Mouse (Mus musculus) embryonic facial prominence, embryonic 11.5 days (tissue): ENCODE results near the gene Sarm1. TPM values are rescaled to one million over a fixed set of nuclear protein-coding genes. Genes with fewer than 3 reads are reported as not detected.

ENCODE experiments used
- ATAC-seq: fragments of 200-750 bp; cut with Nextera tagmentation; replicated peaks from 2 replicates; pipeline ENCODE4 v1.8.0; 2017; ENCODE audit warnings: low read depth; ENCODE audit not compliant: insufficient number of reproducible peaks, low FRiP score, low TSS enrichment
- DNase-seq: peaks from one replicate; pipeline ENCODE4 v3.0.0-alpha.2; 2015; ENCODE audit warnings: low spot score
- H3K27ac ChIP-seq: fragments of 300-500 bp; sonication (generic); replicated peaks from 2 replicates; pipeline ENCODE4 v1.5.1; 2014; ENCODE audit warnings: mild to moderate bottlenecking, low read depth, low read length, control low read depth
- H3K27me3 ChIP-seq: fragments of 300-500 bp; sonication (generic); 2 replicates; pipeline ENCODE4 v1.6.1; 2014; ENCODE audit warnings: mild to moderate bottlenecking, low read length, moderate library complexity, mixed read lengths; ENCODE audit not compliant: control insufficient read depth, insufficient read depth
- H3K36me3 ChIP-seq: fragments of 300-500 bp; sonication (generic); replicated peaks from 2 replicates; pipeline ENCODE4 v1.6.1; 2014; ENCODE audit warnings: low read depth, mild to moderate bottlenecking, low read length, moderate library complexity, mixed read lengths; ENCODE audit not compliant: control insufficient read depth, insufficient read depth
- H3K4me1 ChIP-seq: fragments of 300-500 bp; sonication (generic); 2 replicates; pipeline ENCODE4 v1.6.1; 2014; ENCODE audit warnings: low read length, mixed read lengths; ENCODE audit not compliant: control insufficient read depth, insufficient read depth
- H3K4me2 ChIP-seq: fragments of 300-500 bp; sonication (generic); 2 replicates; pipeline ENCODE4 v1.6.1; 2014; ENCODE audit warnings: low read depth, mild to moderate bottlenecking, control low read depth, low read length, moderate library complexity
- H3K4me3 ChIP-seq: fragments of 300-500 bp; sonication (generic); 2 replicates; pipeline ENCODE4 v1.5.1; 2014; ENCODE audit warnings: low read depth, low read length, control low read depth
- H3K9ac ChIP-seq: fragments of 300-500 bp; sonication (generic); replicated peaks from 2 replicates; pipeline ENCODE4 v1.6.1; 2014; ENCODE audit warnings: mild to moderate bottlenecking, control low read depth, low read length
- H3K9me3 ChIP-seq: fragments of 300-500 bp; sonication (generic); replicated peaks from 2 replicates; pipeline ENCODE4 v1.6.1; 2016; ENCODE audit warnings: mild to moderate bottlenecking, low read length, inconsistent platforms, mixed read lengths; ENCODE audit not compliant: control insufficient read depth
- WGBS: fragments of 180-500 bp; shearing (Covaris S2); extraction: QIAGEN DNeasy Blood & Tissue Kit; methylation state at CpG from one replicate; pipeline ENCODE4 v1.1.7; 2014; 5-methylcytosine and 5-hydroxymethylcytosine counted together
- polyA plus RNA-seq: library from polyadenylated mRNA; unstranded; fragments of >200 nt; fragmentation: Nextera tagmentation; extraction: Ambion mirVana; gene quantifications from 2 replicates; pipeline ENCODE4 v1.2.1, GENCODE M21; 2014

Sarm1 gene
- polyA plus RNA-seq, 1 experiment from 2014 or later = 4.1 TPM

GRCm38 (mm10) chr11:78434052-78434451 is 63.5 kb downstream of the Sarm1 start:
- H3K27ac ChIP-seq = no peak overlapping the region
- H3K4me2 ChIP-seq = no peak overlapping the region
- peaks cover 3% of the 10 kb centered on the region; the same call in 1 of the 2 replicates for H3K4me1 ChIP-seq
- H3K9ac ChIP-seq = no peak overlapping the region
- H3K36me3 ChIP-seq = no peaks in the 10 kb centered on the region
- DNase-seq (no peak), ATAC-seq (no peak)
- H3K9me3 ChIP-seq = no peaks in the 10 kb centered on the region
- no peaks in the 10 kb centered on the region for H3K27me3 ChIP-seq
- H3K4me3 ChIP-seq = no peak overlapping the region
- WGBS = 81% methylated on average over 4 of the region's 4 CpGs

GRCm38 (mm10) chr11:78431176-78431575 is 66.4 kb downstream of the Sarm1 start:
- H3K9me3 ChIP-seq = no peaks in the 10 kb centered on the region

GRCm38 (mm10) chr11:78430195-78430878 is 67.2 kb downstream of the Sarm1 start:
- DNase-seq (no peak), ATAC-seq (no peak)
- Histone ChIP-seq H3K27ac (no peak overlapping the region), H3K4me2 (no peak overlapping the region), H3K36me3 (no peaks in the 10 kb centered on the region), H3K9ac (no peak overlapping the region), H3K4me1 (no peaks in the 10 kb centered on the region), H3K27me3 (no peaks in the 10 kb centered on the region), H3K9me3 (no peaks in the 10 kb centered on the region), H3K4me3 (no peak overlapping the region)
- 56% methylated on average over 11 of the region's 11 CpGs for WGBS

More at GRCm38 (mm10) chr11:78431176-78431575, 66.4 kb downstream of the Sarm1 start:
- DNase-seq (no peak), ATAC-seq (no peak)
- Histone ChIP-seq H3K27ac (no peak overlapping the region), H3K36me3 (no peaks in the 10 kb centered on the region), H3K4me3 (no peak overlapping the region), H3K9ac (no peak overlapping the region), H3K4me1 (peaks cover 3% of the 10 kb centered on the region; the same call in 1 of the 2 replicates), H3K27me3 (no peaks in the 10 kb centered on the region), H3K4me2 (no peak overlapping the region)
- 92% methylated on average over 10 of the region's 10 CpGs for WGBS

- no peak for ATAC-seq
- H3K36me3 ChIP-seq = no peaks in the 10 kb centered on the region
- no peaks in the 10 kb centered on the region for H3K27me3 ChIP-seq
- H3K4me2 ChIP-seq = no peak overlapping the region
- DNase-seq = no peak
- WGBS = 80% methylated on average over 5 of the region's 5 CpGs
- H3K27ac ChIP-seq = no peak overlapping the region
- H3K4me3 ChIP-seq = no peak overlapping the region
- H3K9me3 ChIP-seq = no peaks in the 10 kb centered on the region
- no peak overlapping the region for H3K9ac ChIP-seq
- H3K4me1 ChIP-seq = no peaks in the 10 kb centered on the region
These were observed 69.2 kb downstream of the Sarm1 start for GRCm38 (mm10) chr11:78428309-78428708.

- 94% methylated on average over 6 of the region's 6 CpGs for WGBS
These were observed 69.9 kb downstream of the Sarm1 start for GRCm38 (mm10) chr11:78427655-78428054.

GRCm38 (mm10) chr11:78425572-78425971 is 72.0 kb downstream of the Sarm1 start:
- Histone ChIP-seq H3K27ac (no peak overlapping the region), H3K9ac (no peak overlapping the region), H3K27me3 (no peaks in the 10 kb centered on the region), H3K9me3 (no peaks in the 10 kb centered on the region), H3K4me2 (no peak overlapping the region), H3K4me3 (no peak overlapping the region), H3K4me1 (no peaks in the 10 kb centered on the region), H3K36me3 (no peaks in the 10 kb centered on the region)
- ATAC-seq (no peak), DNase-seq (no peak)
- WGBS = 92% methylated on average over 1 of the region's 1 CpGs

More at GRCm38 (mm10) chr11:78427655-78428054, 69.9 kb downstream of the Sarm1 start:
- DNase-seq = no peak
- no peak overlapping the region for H3K27ac ChIP-seq
- H3K9ac ChIP-seq = no peak overlapping the region
- no peak for ATAC-seq
- no peak overlapping the region for H3K4me2 ChIP-seq
- no peak overlapping the region for H3K4me3 ChIP-seq
- H3K27me3 ChIP-seq = no peaks in the 10 kb centered on the region
- H3K4me1 ChIP-seq = no peaks in the 10 kb centered on the region
- H3K36me3 ChIP-seq = no peaks in the 10 kb centered on the region
- no peaks in the 10 kb centered on the region for H3K9me3 ChIP-seq

- no peaks in the 10 kb centered on the region for H3K4me1 ChIP-seq
- no peaks in the 10 kb centered on the region for H3K36me3 ChIP-seq
- H3K4me2 ChIP-seq = no peak overlapping the region
- ATAC-seq (no peak), DNase-seq (no peak)
- no peaks in the 10 kb centered on the region for H3K27me3 ChIP-seq
- H3K9me3 ChIP-seq = no peaks in the 10 kb centered on the region
- 64% methylated on average over 2 of the region's 2 CpGs for WGBS
- H3K9ac ChIP-seq = no peak overlapping the region
- H3K27ac ChIP-seq = no peak overlapping the region
- no peak overlapping the region for H3K4me3 ChIP-seq
These were observed 73.2 kb downstream of the Sarm1 start for GRCm38 (mm10) chr11:78424352-78424751.
